Mouse (Mus musculus) small intestine, adult 2 months (tissue): ENCODE results near the gene Hsf2bp.

Source experiments
- CTCF ChIP-seq: fragments of 200-500 bp; IDR thresholded peaks from 2 replicates; pipeline ENCODE4 v1.5.1; 2012; ENCODE audit warnings: low read depth, mild to moderate bottlenecking, control low read depth, inconsistent platforms, low read length, moderate library complexity, mixed read lengths; ENCODE audit not compliant: insufficient replicate concordance, insufficient read length; ENCODE audit errors: extremely low read depth
- POLR2A ChIP-seq: fragments of 200-500 bp; IDR thresholded peaks from 2 replicates; pipeline ENCODE4 v1.6.1; 2012; ENCODE audit warnings: low read depth, mild to moderate bottlenecking, control low read depth, inconsistent platforms, low read length, moderate library complexity

DNA sequence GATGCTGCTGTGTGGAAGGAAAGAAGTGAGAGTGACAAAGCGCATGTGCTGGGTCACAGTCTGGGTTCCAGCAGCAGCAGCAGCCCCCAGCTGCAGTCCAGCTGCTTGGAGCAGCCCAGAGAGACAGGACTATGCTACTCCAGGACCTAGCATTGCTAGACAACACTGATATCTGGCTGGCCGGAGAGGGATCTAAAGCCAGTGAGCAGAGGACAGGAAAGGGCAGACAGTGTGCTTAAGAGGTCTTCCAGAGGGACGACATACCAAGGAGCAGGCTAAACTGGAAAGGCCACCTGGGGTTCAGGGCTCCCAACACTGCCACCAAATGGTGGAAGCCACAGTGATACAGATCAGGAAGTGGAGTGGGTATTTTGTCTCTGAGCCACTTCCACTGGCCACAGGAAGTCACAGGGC lies 99.0 kb downstream of the Hsf2bp start:
- TF ChIP-seq CTCF (peak; percentile 45; the same call in 1 of the 2 replicates), POLR2A (no peak)
